Mouse (Mus musculus): Measurements from ENCODE around the gene Pheta1. TPM values are rescaled to one million over a fixed set of nuclear protein-coding genes. Genes with fewer than 3 reads are reported as not detected.

Gene Pheta1
- total RNA-seq (2014; rRNA removed) (46.1 and 49.7 TPM in 2 replicates), polyA plus RNA-seq (2015; fragmentation: Nextera tagmentation; extraction: Ambion mirVana) (29.8 and 33.1 TPM in 2 replicates)

GRCm38 (mm10) chr5:121848743-121849142, at the start of gene Pheta1:
Gene Pheta1 (plus strand): TSS chr5:121848984.
- WGBS: under 1% methylated on average over 42 of the region's 42 CpGs
- H3K27me3 ChIP-seq (ENCODE audit: insufficient read depth, low read length): peaks cover 5% of the 10 kb centered on the region; the same call in 1 of the 2 replicates

GRCm38 (mm10) chr5:121807186-121807585, 41.6 kb upstream of the Pheta1 start:
- Histone ChIP-seq H3K4me1 (ENCODE audit: insufficient read depth, low read length) (no peaks in the 10 kb centered on the region), H3K4me2 (ENCODE audit: low read depth, low read length, poor library complexity, severe bottlenecking) (no peak overlapping the region), H3K9me3 (ENCODE audit: low read length) (no peaks in the 10 kb centered on the region), H3K27ac (ENCODE audit: low read depth, low read length) (no peak overlapping the region), H3K27me3 (ENCODE audit: insufficient read depth, low read length) (no peaks in the 10 kb centered on the region), H3K36me3 (ENCODE audit: insufficient read depth, low read length) (peaks cover 37% of the 10 kb centered on the region), H3K4me3 (ENCODE audit: low read depth, low read length) (no peak overlapping the region), H3K9ac (replicated peaks; ENCODE audit: low read length, poor library complexity, severe bottlenecking) (no peak overlapping the region)
- peak; percentile 55 for DNase-seq (ENCODE audit: low spot score)
- ATAC-seq (ENCODE audit: low FRiP score): no peak
- WGBS: 48% methylated on average over 3 of the region's 3 CpGs
- no peak for TF ChIP-seq CTCF (IDR thresholded peaks at IDR 0.05)

More at GRCm38 (mm10) chr5:121848743-121849142, at the start of gene Pheta1:
- peaks cover 16% of the 10 kb centered on the region for H3K4me1 ChIP-seq (ENCODE audit: insufficient read depth, low read length)
- no peaks in the 10 kb centered on the region for H3K9me3 ChIP-seq (ENCODE audit: low read length)
- peak within 1 kb of the TSS; percentile 82 for H3K9ac ChIP-seq (replicated peaks; ENCODE audit: low read length, poor library complexity, severe bottlenecking)
- 0 out of 2 replicates have a peak, but pooled peaks have one; percentile 2 for TF ChIP-seq CTCF (IDR thresholded peaks at IDR 0.05)
- H3K27ac ChIP-seq (ENCODE audit: low read depth, low read length): peak within 1 kb of the TSS; percentile 12
- peak; percentile 86 for ATAC-seq (ENCODE audit: low FRiP score)
- DNase-seq (ENCODE audit: low spot score): peak; percentile 93
- H3K4me3 ChIP-seq (ENCODE audit: low read depth, low read length): peak within 1 kb of the TSS; percentile 92
- H3K4me2 ChIP-seq (ENCODE audit: low read depth, low read length, poor library complexity, severe bottlenecking): peak within 1 kb of the TSS; percentile 60
- H3K36me3 ChIP-seq (ENCODE audit: insufficient read depth, low read length): peaks cover 20% of the 10 kb centered on the region

- Histone ChIP-seq H3K9me3 (ENCODE audit: low read length) (no peaks in the 10 kb centered on the region), H3K9ac (replicated peaks; ENCODE audit: low read length, poor library complexity, severe bottlenecking) (no peak overlapping the region), H3K27me3 (ENCODE audit: insufficient read depth, low read length) (no peaks in the 10 kb centered on the region), H3K27ac (ENCODE audit: low read depth, low read length) (no peak overlapping the region), H3K4me3 (ENCODE audit: low read depth, low read length) (no peak overlapping the region), H3K36me3 (ENCODE audit: insufficient read depth, low read length) (peaks cover 38% of the 10 kb centered on the region), H3K4me1 (ENCODE audit: insufficient read depth, low read length) (no peaks in the 10 kb centered on the region), H3K4me2 (ENCODE audit: low read depth, low read length, poor library complexity, severe bottlenecking) (no peak overlapping the region)
- 95% methylated on average over 2 of the region's 2 CpGs for WGBS
- no peak for ATAC-seq (ENCODE audit: low FRiP score)
- DNase-seq (ENCODE audit: low spot score): no peak
- no peak for TF ChIP-seq CTCF (IDR thresholded peaks at IDR 0.05)
Measured at GRCm38 (mm10) chr5:121808202-121808601, 40.6 kb upstream of the Pheta1 start.

- Histone ChIP-seq H3K36me3 (ENCODE audit: insufficient read depth, low read length) (peaks cover 37% of the 10 kb centered on the region), H3K27me3 (ENCODE audit: insufficient read depth, low read length) (no peaks in the 10 kb centered on the region), H3K4me3 (ENCODE audit: low read depth, low read length) (no peak overlapping the region), H3K4me2 (ENCODE audit: low read depth, low read length, poor library complexity, severe bottlenecking) (no peak overlapping the region), H3K9ac (replicated peaks; ENCODE audit: low read length, poor library complexity, severe bottlenecking) (no peak overlapping the region), H3K4me1 (ENCODE audit: insufficient read depth, low read length) (no peaks in the 10 kb centered on the region), H3K9me3 (ENCODE audit: low read length) (no peaks in the 10 kb centered on the region), H3K27ac (ENCODE audit: low read depth, low read length) (no peak overlapping the region)
- no peak for TF ChIP-seq CTCF (IDR thresholded peaks at IDR 0.05)
- ATAC-seq (ENCODE audit: low FRiP score): no peak
- no peak for DNase-seq (ENCODE audit: low spot score)
- 76% methylated on average over 5 of the region's 5 CpGs for WGBS
Measured at GRCm38 (mm10) chr5:121809667-121810224, 39.0 kb upstream of the Pheta1 start.

- Histone ChIP-seq H3K27ac (ENCODE audit: low read depth, low read length) (no peak overlapping the region), H3K27me3 (ENCODE audit: insufficient read depth, low read length) (no peaks in the 10 kb centered on the region), H3K4me2 (ENCODE audit: low read depth, low read length, poor library complexity, severe bottlenecking) (no peak overlapping the region), H3K9me3 (ENCODE audit: low read length) (no peaks in the 10 kb centered on the region), H3K36me3 (ENCODE audit: insufficient read depth, low read length) (peaks cover 37% of the 10 kb centered on the region), H3K4me3 (ENCODE audit: low read depth, low read length) (no peak overlapping the region), H3K9ac (replicated peaks; ENCODE audit: low read length, poor library complexity, severe bottlenecking) (no peak overlapping the region), H3K4me1 (ENCODE audit: insufficient read depth, low read length) (no peaks in the 10 kb centered on the region)
- TF ChIP-seq CTCF (IDR thresholded peaks at IDR 0.05): no peak
- ATAC-seq (ENCODE audit: low FRiP score) (no peak), DNase-seq (ENCODE audit: low spot score) (no peak)
- WGBS: 90% methylated on average over 17 of the region's 17 CpGs
Measured at GRCm38 (mm10) chr5:121810331-121811151, 38.2 kb upstream of the Pheta1 start.

- no peaks in the 10 kb centered on the region for H3K9me3 ChIP-seq (ENCODE audit: low read length)
- DNase-seq (ENCODE audit: low spot score): no peak
- WGBS: 88% methylated on average over 5 of the region's 5 CpGs
- H3K4me1 ChIP-seq (ENCODE audit: insufficient read depth, low read length): no peaks in the 10 kb centered on the region
- H3K4me2 ChIP-seq (ENCODE audit: low read depth, low read length, poor library complexity, severe bottlenecking): no peak overlapping the region
- no peaks in the 10 kb centered on the region for H3K27me3 ChIP-seq (ENCODE audit: insufficient read depth, low read length)
- no peak overlapping the region for H3K9ac ChIP-seq (replicated peaks; ENCODE audit: low read length, poor library complexity, severe bottlenecking)
- peaks cover 44% of the 10 kb centered on the region for H3K36me3 ChIP-seq (ENCODE audit: insufficient read depth, low read length)
- H3K27ac ChIP-seq (ENCODE audit: low read depth, low read length): no peak overlapping the region
- no peak for ATAC-seq (ENCODE audit: low FRiP score)
- H3K4me3 ChIP-seq (ENCODE audit: low read depth, low read length): no peak overlapping the region
- no peak for TF ChIP-seq CTCF (IDR thresholded peaks at IDR 0.05)
Measured at GRCm38 (mm10) chr5:121811485-121811931, 37.3 kb upstream of the Pheta1 start.

Measured in midbrain, postnatal 0 days (tissue).